Mouse (Mus musculus): ENCODE data around the gene Barhl1.

The Barhl1 gene

DNA sequence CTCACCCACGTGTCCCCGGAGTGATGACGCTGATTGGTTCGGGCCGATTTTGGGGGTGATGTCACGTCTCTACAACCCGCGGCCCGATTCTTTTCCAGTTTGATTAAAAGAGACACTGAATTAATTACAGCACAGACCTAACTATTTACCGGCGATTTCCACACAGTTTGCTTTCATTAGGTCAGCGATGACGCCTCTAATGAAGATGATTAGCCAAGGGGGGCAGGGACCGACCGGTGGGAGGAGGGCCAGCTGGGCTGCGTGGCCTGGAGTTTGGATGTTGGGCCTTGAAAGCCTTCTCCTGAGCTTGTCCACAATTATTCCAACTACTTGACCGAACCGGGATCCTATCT is at the start of gene Barhl1:
Gene Barhl1, minus strand, starts transcription at position 156 of the 353 bp plus-strand sequence.
- no peak for DNase-seq (ENCODE audit: extremely low read depth, insufficient read length, low spot score)

DNA sequence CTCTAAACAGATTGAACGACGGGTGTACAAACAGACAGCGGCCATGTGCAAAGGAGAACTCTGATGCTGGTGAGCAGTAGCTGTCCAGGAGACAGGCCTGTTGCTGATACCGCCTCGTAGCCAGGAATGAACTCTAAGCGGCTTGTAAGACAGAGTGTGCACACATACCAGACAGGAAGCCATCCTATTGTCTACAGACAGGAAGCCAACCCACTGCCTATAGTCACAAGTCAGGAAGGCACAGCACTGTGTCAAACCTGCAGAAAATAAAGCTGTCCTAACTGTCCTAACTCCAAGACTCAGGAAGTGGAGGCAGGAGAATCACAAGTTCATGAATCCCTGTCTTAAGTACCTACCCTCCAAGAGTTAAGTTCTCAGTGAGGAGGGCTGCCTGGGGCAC is 47.1 kb upstream of the Barhl1 start:
- DNase-seq (ENCODE audit: extremely low read depth, insufficient read length, low spot score), result no peak

DNA sequence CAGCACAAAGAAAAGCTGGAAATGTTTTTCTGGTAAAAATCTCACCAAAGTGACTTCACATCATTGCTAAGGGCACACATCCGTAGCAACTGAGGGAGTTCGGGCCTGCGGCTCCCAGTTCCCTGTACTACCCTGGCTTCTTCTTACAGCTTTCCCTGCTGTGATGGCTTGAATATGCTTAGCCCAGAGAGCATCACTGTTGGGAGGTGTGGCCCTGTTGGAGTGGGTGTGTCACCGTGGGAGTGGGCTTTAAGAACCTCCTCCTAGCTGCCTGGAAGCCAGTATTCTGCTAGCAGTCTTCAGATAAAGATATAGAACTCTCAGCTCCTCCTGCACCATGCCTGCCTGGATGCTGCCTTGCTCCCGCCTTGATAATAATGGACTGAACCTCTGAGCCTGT is 45.2 kb upstream of the Barhl1 start:
- no peak for DNase-seq (ENCODE audit: extremely low read depth, insufficient read length, low spot score)

DNA sequence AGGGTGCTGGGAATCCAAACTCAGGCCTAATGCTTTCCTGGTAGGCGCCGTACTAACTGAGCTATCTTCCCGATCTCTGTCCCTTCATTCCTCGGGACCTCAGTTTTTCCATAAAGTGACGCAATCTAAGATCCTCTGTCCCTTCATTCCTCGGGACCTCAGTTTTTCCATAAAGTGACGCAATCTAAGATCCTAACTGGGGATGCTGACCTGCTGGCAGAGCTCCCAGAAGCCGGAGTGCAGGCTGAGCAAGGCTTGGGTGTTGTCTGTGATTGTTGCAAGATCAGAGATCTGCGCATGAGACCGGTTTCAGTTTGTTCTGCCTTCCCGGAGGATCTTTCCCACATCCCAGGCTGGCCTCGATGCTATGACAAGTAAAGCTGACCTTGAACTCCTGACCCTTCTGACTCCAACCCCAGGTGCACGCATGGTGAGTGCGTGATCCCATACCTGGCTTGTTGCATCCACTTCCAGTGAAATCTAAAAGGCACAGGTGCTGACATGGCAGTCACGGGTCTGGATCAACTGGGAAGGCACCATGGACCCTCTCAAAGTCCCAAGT is 44.6 kb upstream of the Barhl1 start:
- peak; percentile 44 for DNase-seq (ENCODE audit: extremely low read depth, insufficient read length, low spot score)

DNA sequence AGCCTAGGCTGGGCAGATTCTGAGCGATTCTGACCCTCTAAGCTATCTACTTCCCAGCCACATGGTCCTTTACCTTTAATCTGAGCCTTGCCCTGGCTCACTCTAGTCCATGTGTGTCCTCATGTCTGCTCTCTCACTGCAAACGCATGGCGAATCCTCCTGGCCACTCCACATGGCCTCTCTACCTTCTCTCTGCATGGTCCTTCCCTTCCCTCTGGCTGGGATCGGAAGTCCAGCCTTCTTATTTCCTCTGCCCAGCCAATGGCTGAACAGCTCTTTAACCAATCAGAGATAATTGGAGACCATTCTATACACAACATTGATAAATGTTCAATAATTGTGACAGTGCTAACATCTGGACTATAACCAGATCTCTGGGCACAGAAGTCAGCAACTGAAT is 40.4 kb upstream of the Barhl1 start:
- DNase-seq (ENCODE audit: extremely low read depth, insufficient read length, low spot score), result no peak

DNA sequence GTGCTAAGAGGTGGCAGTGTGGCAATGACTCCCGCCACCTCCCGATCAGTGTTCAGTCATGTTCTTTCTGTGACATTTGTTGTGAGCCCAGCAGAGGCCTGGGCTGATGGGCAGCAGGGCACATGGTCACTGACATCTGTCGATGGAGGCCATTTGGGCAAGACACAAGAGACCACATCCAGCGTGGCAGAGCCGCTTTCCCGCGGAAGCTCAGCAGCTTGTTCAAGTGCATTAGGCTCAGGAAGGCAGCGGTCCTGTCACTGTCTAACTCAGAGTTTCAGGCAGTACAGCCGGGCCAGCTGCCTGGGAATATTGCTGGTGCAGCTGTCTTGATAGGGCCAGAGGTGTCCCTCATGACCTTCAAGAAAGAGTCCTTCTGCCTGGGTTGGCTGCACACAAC is 38.1 kb upstream of the Barhl1 start:
- no peak for DNase-seq (ENCODE audit: extremely low read depth, insufficient read length, low spot score)

DNA sequence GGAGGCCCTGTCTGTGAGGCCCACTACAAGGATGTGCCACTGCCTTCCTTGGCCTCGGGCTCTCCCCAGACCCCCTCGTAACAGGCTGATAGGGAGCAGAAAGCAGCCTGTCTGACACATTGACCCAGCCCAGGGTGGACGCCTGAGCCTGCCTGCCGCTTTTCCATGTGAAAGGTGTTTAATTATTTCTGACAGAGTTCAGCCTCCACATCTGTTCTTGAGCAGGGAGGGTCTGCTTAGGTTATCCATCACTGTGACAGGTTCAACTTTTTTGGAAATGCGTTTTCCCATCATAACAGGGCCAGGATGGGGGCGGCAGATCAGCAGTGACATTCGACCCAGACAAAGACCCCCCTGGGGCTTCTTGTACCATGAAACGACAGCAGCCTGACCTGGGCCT is 36.5 kb upstream of the Barhl1 start:
- no peak for DNase-seq (ENCODE audit: extremely low read depth, insufficient read length, low spot score)

DNA sequence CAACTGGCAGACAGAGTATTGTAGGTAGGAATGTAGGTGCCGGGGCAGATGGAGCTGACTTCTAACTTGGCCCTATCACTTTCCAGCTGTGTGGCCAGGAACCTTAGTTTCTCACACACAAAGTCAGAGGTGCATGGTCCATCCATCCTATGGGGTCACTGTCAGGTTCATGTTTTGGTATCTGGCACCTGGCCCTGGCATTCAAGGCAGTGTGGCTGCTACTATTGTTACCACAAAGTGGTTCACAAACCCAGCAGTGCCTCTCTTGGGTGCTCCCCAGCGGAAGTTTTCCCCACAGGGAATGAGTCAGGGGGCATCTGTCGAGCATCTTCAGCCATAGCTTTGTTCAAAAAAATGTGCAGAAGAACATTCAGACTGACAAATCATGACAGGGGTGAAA is 29.8 kb upstream of the Barhl1 start:
- DNase-seq (ENCODE audit: extremely low read depth, insufficient read length, low spot score), result no peak

DNA sequence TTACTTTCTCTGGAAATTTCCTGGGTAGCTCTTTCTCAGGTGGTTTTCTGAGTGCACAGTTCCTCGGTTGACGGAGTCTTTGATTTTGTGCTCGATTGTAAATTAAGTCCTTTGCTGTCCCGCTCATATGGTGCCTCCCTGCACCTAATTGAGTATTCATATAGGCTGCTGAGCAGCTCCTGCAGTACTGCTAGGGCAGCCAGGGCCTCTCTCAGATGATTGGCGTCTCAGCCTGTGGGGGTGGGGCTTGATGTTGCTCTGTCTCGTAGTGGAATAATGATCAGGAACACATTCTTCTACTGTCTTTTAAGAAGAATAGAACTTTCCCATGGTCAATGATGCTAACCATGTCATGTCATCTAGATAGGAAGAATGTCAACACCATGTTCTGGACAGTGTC is 28.9 kb upstream of the Barhl1 start:
- no peak for DNase-seq (ENCODE audit: extremely low read depth, insufficient read length, low spot score)

DNA sequence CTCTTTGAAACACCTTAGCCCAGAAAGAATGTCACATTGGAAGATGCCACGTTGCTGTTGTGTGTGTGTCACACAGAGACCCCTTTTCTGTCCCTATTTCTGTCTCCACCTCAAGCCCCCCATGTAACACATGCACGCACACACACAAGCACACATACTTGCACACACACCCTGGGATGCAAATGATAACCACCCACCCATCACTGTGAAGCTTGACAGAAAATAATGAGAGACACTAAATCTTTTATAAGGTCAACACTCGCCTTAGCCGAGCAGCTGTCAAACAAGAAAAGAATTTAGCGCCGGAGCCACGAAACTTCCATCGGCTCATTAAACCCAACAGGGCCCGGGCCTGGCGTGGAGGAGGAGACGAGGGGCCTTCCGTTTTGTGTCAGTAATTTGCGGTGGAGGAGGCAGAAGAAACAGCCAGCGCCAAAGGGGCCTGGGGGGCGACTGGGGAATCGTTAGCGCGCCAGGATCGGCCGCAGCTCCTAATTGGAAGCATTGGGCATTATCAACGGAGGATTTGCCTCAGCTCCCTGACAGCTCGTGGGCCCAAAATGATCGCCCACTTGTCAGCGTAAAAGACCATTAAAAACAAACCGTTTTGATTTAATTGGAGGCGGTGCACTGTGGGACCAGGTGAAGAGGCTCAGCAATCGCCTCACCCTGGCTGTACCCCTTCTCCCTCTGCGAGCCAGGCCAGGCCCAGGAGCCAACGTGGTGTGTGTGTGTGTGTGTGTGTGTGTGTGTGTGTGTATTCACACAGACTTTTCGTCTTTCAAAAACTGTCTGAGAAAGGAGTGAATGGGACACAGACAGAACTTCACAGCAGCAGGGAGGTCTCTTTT is 27.4 kb upstream of the Barhl1 start:
- DNase-seq (ENCODE audit: extremely low read depth, insufficient read length, low spot score), result no peak

DNA sequence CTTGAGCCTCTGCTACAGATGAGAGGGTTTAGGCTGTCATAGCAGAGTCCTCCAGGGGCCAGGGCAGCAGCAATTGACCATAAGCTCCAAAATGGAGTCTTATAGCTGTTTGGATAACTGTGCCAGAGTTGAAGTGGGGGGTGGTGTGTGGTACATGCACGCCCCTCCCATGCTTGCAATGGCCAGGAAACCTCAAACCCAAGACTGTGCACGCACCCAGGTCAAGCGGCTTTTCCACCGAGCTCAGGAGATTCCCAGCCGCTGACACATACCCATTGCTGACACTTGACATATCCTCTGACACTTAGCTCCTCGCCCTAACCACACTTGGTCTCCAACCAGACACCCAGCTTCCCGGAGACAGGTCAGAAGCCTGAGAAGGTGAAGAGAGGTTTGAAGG is 22.5 kb upstream of the Barhl1 start:
- DNase-seq (ENCODE audit: extremely low read depth, insufficient read length, low spot score), result peak; percentile 32

DNA sequence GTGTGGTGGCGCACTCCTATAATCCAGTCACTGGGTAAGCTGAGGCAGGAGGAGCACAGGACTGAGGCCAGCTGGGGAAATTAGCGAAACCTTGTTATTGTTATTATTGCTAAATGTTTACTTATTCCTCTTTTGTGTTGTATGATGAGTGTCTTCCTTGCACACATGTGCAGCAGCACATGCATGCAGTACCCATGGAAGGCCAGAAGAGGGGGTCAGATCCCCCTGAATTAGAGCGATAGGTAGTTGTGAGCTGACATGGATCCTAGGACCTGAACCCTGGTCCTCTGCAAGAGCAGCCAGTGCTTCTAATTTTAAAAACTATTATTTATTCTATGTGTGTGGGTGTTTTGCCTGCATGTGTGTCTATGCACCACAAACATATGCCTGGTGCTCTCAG is 14.1 kb upstream of the Barhl1 start:
- no peak for DNase-seq (ENCODE audit: extremely low read depth, insufficient read length, low spot score)

DNA sequence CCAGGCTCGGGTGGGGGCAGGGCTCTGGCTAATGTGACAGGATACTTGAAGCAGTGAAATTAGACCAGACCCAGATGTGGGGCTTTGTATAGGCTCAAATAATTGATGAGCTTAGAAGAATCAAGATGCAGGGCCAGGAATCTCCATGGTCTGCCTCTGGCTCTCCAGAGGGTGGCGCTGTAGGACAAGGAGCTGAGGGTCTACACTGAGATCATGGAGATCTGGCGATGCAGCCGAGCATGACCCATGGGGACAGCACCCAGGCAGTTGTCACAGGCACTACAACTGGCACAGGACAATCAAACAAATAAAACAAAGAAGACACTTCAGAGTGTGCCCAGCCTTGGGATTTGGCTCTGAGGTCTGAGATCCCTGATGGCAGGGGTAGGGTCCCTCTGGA is 7.4 kb upstream of the Barhl1 start:
- DNase-seq (ENCODE audit: extremely low read depth, insufficient read length, low spot score), result no peak

DNA sequence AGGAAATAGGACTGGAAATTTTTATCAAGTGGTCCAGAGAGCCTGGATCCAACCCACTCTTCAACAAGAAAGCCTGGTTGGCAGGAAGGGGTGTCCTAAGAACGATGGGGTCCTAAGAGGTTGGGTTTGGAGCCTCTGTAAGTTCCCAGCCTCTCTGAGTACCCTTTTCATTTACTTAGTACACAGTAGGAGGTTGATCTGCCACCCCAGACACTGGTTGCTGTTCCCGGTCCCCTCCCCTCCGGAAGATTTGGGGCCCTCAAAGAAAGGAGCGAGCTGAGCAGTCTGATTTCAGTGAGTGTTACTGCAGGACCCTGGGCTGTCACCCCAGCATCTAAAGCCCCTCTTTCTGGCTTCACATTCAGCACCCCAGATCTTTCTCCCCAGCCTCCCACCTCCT is 2.5 kb upstream of the Barhl1 start:
- no peak for DNase-seq (ENCODE audit: extremely low read depth, insufficient read length, low spot score)

DNA sequence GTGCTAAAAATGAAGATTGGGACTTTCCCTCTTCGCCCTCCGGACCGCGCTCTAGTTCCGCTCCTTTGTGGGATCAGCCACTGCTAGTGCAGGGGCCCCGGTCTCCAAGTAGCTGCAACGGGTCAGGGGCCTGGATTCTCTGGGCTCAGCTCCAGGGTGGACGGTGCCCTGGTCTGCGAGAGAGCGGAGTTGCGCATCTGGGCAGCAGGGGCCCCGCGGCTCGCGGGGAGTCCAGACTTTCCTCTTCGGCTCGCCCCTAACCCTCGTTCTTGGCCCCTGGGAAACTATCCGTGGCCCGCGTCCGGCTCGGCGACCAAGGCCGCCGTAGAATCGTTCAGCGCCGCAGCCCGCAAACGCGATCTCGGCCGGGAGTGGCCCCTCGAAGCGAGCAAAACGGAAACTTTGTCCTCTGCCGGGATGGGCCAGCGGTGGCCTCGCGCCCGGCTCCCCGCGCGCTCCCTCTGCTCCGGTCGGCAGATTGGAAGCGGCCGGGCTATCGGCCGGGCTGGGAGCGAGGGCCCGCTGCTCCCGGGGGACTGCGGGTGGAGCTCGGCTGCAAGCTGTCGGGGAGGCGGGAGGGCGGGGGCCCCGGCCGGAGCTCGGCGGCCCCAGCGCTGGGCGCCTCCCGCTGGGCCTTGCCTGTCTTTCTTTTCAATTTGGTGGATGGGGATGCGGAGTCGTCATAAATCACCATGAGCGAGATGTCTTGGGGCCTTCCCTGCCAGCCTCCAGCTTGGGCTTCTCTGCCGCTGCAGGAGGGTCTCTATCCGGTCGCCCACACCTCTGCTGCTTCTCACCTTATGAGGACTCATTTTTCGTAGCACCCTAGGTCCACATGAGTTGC is 1.3 kb upstream of the Barhl1 start:
- no peak for DNase-seq (ENCODE audit: extremely low read depth, insufficient read length, low spot score)

DNA sequence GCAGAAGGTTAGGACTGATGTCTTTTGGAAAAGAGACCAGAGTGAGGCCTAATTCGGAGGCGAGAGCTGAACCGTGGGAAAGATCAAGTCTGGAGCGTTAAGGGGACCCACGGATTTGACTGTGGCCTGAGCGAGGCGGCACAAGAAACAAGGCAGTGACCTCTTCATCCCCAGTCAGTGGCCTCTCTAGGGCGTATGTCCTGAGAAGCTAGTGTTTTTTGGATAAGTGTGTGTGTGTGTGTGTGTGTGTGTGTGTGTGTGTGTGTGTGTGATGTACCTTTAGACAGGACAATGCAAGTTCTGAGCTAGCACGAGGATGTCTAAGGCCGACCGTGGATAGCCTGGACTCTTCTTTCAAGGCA is 669 bp upstream of the Barhl1 start:
- no peak for DNase-seq (ENCODE audit: extremely low read depth, insufficient read length, low spot score)

DNA sequence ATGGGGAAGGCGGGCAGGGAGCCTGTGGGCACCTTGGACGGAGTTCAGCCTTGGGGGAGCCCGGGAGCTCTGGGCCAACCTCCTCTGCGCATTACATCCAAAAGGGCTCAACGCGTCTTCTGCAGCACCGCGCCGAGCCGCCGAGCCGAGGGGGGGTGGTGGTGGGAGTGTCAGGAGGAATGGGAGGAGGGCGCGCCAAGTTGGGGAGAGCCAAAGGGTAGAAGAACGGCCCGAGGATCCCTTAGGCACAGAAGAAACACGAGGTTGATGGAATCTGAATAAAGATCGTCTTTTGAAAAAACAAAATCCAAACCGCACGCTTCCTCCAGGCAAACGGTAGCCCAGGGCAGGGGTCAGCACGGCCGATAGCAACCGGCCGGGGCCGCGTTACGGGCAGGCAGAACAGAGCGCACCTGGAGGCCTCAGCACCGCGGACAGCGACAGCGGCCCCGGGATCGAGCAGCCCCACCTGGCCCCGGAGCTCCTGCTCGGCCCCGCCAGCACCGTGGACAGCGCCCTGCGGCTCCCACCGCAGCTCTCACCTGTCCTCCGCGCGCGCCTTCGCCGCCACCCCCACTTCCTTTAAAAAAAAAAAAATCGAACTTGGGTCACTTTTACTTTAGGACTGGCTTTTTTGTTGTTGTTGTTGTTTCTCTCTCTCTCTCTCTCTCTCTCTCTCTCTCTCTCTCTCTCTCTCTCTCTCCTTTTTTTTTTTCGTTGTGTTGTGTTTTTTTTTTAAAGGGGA is 528 bp downstream of the Barhl1 start:
- DNase-seq (ENCODE audit: extremely low read depth, insufficient read length, low spot score), result no peak

DNA sequence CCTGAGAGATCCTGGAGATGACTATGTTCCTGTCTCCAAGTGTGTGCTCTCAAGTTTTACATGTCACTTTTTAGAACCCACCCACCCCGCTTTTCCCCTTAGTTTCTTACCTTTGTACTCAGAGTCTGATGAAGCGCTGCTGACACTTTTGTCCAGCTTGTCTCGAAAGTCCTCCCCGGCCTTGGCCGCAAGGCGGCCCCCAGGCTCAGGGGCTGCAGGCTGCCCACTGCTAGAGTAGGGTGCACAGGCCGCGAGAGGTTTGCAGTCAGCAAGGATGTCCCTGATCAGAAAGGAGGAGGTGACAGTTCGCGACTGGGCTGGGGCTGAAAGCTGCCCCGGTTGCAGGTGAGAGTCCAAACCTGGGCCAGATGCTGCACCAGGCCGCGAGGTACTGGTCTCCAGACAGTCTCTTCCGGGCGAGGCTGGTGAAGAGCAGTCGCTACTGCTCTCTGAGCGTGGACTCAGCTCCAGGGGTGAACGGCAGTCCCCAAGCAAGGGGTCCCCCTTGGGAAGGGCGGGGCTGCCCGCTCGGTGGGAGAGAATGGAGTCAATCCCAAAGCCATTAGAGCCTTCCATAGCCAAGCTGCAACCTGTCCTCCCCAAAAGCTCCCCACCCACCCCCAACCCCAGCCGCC is 1.2 kb downstream of the Barhl1 start:
- no peak for DNase-seq (ENCODE audit: extremely low read depth, insufficient read length, low spot score)

DNA sequence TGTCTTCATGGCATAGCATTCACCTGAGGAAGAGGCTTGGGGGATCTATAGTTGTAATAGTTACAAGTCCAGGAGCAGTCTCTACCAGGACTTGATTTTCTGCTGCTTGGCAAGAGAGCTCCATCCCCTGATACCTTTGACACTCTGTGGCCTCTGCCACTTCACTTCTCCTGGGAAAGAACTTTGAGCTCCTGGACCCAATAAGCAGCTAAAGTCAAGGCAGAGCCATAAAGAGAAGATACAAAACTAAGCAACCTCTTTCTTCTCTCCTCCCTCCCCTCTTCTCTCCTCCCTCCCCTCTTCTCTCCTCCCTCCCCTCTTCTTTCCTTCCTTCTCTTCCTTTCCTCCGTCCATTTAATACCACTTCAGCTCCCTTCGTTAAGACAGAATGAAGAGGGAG is 2.3 kb downstream of the Barhl1 start:
- DNase-seq (ENCODE audit: extremely low read depth, insufficient read length, low spot score), result no peak

DNA sequence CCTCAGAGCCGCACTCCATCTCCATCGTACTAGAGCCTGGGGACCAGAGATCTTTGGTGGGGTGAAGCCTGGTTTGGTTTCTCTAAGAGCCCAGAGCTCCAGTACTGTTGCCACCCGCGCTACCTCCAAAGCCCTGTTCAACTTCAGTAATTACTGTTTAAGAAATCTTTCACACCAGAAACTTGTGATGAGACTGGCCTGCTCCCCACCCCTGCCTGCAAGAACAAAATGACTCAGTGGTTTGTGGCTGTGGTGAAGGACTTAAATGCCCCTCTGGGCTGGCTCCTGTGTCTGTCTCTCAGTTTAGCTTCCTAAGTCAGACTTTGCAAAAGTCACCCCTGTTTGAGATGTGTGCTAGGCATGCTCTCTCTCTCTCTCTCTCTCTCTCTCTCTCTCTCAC is 3.5 kb downstream of the Barhl1 start:
- no peak for DNase-seq (ENCODE audit: extremely low read depth, insufficient read length, low spot score)

Data from 3134 (cell line).